Mouse (Mus musculus) right cerebral cortex, postnatal 10 days (tissue): ENCODE data around the gene Tssk6.
A peak's percentile ranks its signal among the peaks of the same experiment; 100 is the strongest.

ENCODE experiments used
- DNase-seq, 2 experiments: peaks; one replicate each; pipeline ENCODE4 v3.0.0; 2021; ENCODE audit warnings: low spot score in 2 of 2

Tssk6 gene

GRCm38 (mm10) chr8:69884141-69884540, 17.8 kb upstream of the Tssk6 start:
- DNase-seq = no peak

- no peak for DNase-seq
Observed at GRCm38 (mm10) chr8:69887289-69888243, 14.4 kb upstream of the Tssk6 start, which contains the start of gene Cilp2. Gene Cilp2 (minus strand): TSS chr8:69887687.

- DNase-seq = no peak
Observed at GRCm38 (mm10) chr8:69888244-69888866, 13.6 kb upstream of the Tssk6 start.

- DNase-seq = no peak
Observed at GRCm38 (mm10) chr8:69888902-69889301, 13.1 kb upstream of the Tssk6 start.

- peak in 1 of 2 experiments; percentile 75 for DNase-seq
Observed at GRCm38 (mm10) chr8:69890813-69891241, 11.2 kb upstream of the Tssk6 start.

GRCm38 (mm10) chr8:69893863-69894262, 8.1 kb upstream of the Tssk6 start:
- peak in 1 of 2 experiments; percentile 68 for DNase-seq

- no peak for DNase-seq
Observed at GRCm38 (mm10) chr8:69894836-69895332, 7.1 kb upstream of the Tssk6 start.

- DNase-seq = no peak
Observed at GRCm38 (mm10) chr8:69895772-69896451, 6.1 kb upstream of the Tssk6 start.

GRCm38 (mm10) chr8:69897857-69898256, 4.1 kb upstream of the Tssk6 start:
- no peak for DNase-seq

GRCm38 (mm10) chr8:69899876-69900275, 2.1 kb upstream of the Tssk6 start:
- DNase-seq = no peak

GRCm38 (mm10) chr8:69900895-69901451, 1.0 kb upstream of the Tssk6 start:
- no peak for DNase-seq

GRCm38 (mm10) chr8:69901484-69902162, 361 bp upstream of the Tssk6 start:
- peak; percentile 97 to 98 for DNase-seq

GRCm38 (mm10) chr8:69903063-69903542, 1.1 kb downstream of the Tssk6 start:
- peak; percentile 100 for DNase-seq

- no peak for DNase-seq
Observed at GRCm38 (mm10) chr8:69904096-69904495, 2.1 kb downstream of the Tssk6 start.

GRCm38 (mm10) chr8:69906260-69906659, 4.3 kb downstream of the Tssk6 start:
- DNase-seq = no peak

- DNase-seq = no peak
Observed at GRCm38 (mm10) chr8:69907106-69907505, 5.1 kb downstream of the Tssk6 start.

GRCm38 (mm10) chr8:69911917-69912316, 9.9 kb downstream of the Tssk6 start:
- no peak for DNase-seq

- no peak for DNase-seq
Observed at GRCm38 (mm10) chr8:69912478-69913074, 10.6 kb downstream of the Tssk6 start.

- DNase-seq = no peak
Observed at GRCm38 (mm10) chr8:69914526-69914925, 12.5 kb downstream of the Tssk6 start.

- DNase-seq = peak; percentile 70 to 73
Observed at GRCm38 (mm10) chr8:69915748-69916147, 13.8 kb downstream of the Tssk6 start.
